Mouse (Mus musculus): ENCODE data around the gene Armc6.
A peak's percentile ranks its signal among the peaks of the same experiment; 100 is the strongest.

DNA sequence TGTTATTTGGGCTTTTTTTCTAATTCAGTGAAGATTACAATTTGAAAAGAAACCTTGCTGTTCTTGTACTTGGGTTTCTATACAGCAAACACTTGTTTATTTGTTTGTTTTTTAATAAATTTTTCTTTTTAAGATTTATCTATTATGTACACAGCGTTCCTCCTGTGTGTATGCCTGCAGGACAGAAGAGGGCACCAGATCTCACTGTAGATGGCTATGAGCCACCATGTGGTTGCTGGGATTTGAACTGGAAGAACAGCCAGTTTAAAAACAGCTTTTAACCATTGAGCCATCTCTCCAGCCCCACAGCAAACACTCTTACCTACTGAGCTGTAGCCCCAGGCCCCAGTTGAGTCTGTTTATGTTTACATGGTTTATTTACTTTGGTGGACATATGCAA lies 20.4 kb upstream of the Armc6 start:
- no peak for TF ChIP-seq POLR2A (IDR thresholded peaks at IDR 0.05; ENCODE audit: low read depth, low read length)
- TF ChIP-seq CTCF (IDR thresholded peaks at IDR 0.05; ENCODE audit: borderline replicate concordance, insufficient read depth, low read length) = peak; percentile 4; the same call in 1 of the 2 replicates
